In genomic region chr14:20179731-20180280, GRCm38 (mm10) we compare ENCODE assay signal across 9 mouse cellular contexts. TPM values are rescaled to one million over a fixed set of nuclear protein-coding genes. Genes with fewer than 3 reads are reported as not detected.
DNase-seq lines count a peak whose midpoint lies in the region; ATAC-seq and TF ChIP-seq lines count a peak whose summit lies in the region.
"Had no signal": no experiment of that assay in that cellular context is flagged by ENCODE, and none has a peak within 500 bp of the region (broad histone marks: within the 10 kb centered on the region; RNA-seq: fewer than 3 reads in every experiment).

No protein-coding gene starts in this region.

- ATAC-seq in kidney, embryonic 16.5 days (ENCODE audit: low FRiP score, low TSS enrichment), result no peak
- ATAC-seq in hindbrain, embryonic 16.5 days, result no peak

- peaks cover 28% of the 10 kb centered on the region for H3K4me1 ChIP-seq in kidney, embryonic 16.5 days (ENCODE audit: insufficient read depth, low read length)
- H3K4me1 ChIP-seq in hindbrain, embryonic 16.5 days (ENCODE audit: control insufficient read depth, insufficient read depth, low read depth, low read length), result peaks cover 11% of the 10 kb centered on the region

- TF ChIP-seq POLR2A in myocyte (IDR thresholded peaks at IDR 0.05; ENCODE audit: insufficient read length, low read depth), result no peak

- H3K9me3 ChIP-seq in kidney, embryonic 16.5 days (ENCODE audit: low read length), result no peaks in the 10 kb centered on the region
- no peaks in the 10 kb centered on the region for H3K9me3 ChIP-seq in hindbrain, embryonic 16.5 days (ENCODE audit: control insufficient read depth, low read length)

- peaks cover 52% of the 10 kb centered on the region for H3K79me2 ChIP-seq in myocyte (ENCODE audit: control insufficient read depth, insufficient read depth)

- peak overlapping the region; percentile 85 for H3K4me2 ChIP-seq in kidney, embryonic 16.5 days (replicated peaks; ENCODE audit: low read depth, low read length)
- peak overlapping the region; percentile 84; the same call in 1 of the 2 replicates for H3K4me2 ChIP-seq in hindbrain, embryonic 16.5 days (ENCODE audit: low read length)
- peak overlapping the region; percentile 99 for H3K4me2 ChIP-seq in myocyte (ENCODE audit: low read depth)

- no peak for DNase-seq in kidney, postnatal 4 days
- DNase-seq in c-Kit-negative CD71-positive TER-119-positive erythroid progenitor cells, embryonic 14.5 days (ENCODE audit: low read depth, low spot score), result peak; percentile 30
- no peak for DNase-seq in right cerebral cortex, postnatal 14 days
- DNase-seq in right cerebral cortex, postnatal 10 days (ENCODE audit: low spot score in 2 of 2), result no peak
- DNase-seq in urinary bladder, postnatal 4 days (ENCODE audit: low spot score in 2 of 2), result no peak
- DNase-seq: layer of hippocampus, adult 9-11 months had no signal

- no peaks in the 10 kb centered on the region for H3K27me3 ChIP-seq in kidney, embryonic 16.5 days (ENCODE audit: insufficient read depth, low read length)
- peaks cover 2% of the 10 kb centered on the region; the same call in 1 of the 2 replicates for H3K27me3 ChIP-seq in hindbrain, embryonic 16.5 days (replicated peaks; ENCODE audit: control insufficient read depth, insufficient read depth, low read length)
- no peaks in the 10 kb centered on the region for H3K27me3 ChIP-seq in myocyte (ENCODE audit: control insufficient read depth, insufficient read depth, insufficient read length)

- H3K27ac ChIP-seq in kidney, embryonic 16.5 days (ENCODE audit: low read length), result peak overlapping the region; percentile 65; the same call in 1 of the 2 replicates
- no peak overlapping the region for H3K27ac ChIP-seq in hindbrain, embryonic 16.5 days (ENCODE audit: low read depth, low read length)

- 0 out of 2 replicates have a peak overlapping the region, but pooled peaks have one; percentile 48 for H3K9ac ChIP-seq in kidney, embryonic 16.5 days (replicated peaks; ENCODE audit: low read length)
- no peak overlapping the region for H3K9ac ChIP-seq in hindbrain, embryonic 16.5 days (ENCODE audit: low read depth, low read length)

- H3ac ChIP-seq in myocyte (ENCODE audit: control insufficient read depth, insufficient read length), result no peak overlapping the region

- peaks cover 3% of the 10 kb centered on the region; the same call in 1 of the 2 replicates for H3K36me3 ChIP-seq in kidney, embryonic 16.5 days (ENCODE audit: insufficient read depth, low read length)
- H3K36me3 ChIP-seq in hindbrain, embryonic 16.5 days (ENCODE audit: control insufficient read depth, insufficient read depth, low read length), result no peaks in the 10 kb centered on the region
- H3K36me3 ChIP-seq in myocyte (ENCODE audit: control insufficient read depth, insufficient read depth), result no peaks in the 10 kb centered on the region

- WGBS in kidney, embryonic 16.5 days, result 71% methylated on average over 5 of the region's 5 CpGs
- 77% methylated on average over 5 of the region's 5 CpGs for WGBS in hindbrain, embryonic 16.5 days

- H3K4me3 ChIP-seq in kidney, embryonic 16.5 days (ENCODE audit: low read length), result peak overlapping the region; percentile 49
- no peak overlapping the region for H3K4me3 ChIP-seq in hindbrain, embryonic 16.5 days (ENCODE audit: low read length)
- peak overlapping the region; percentile 75 for H3K4me3 ChIP-seq in myocyte

TF ChIP-seq in myocyte, 11 proteins besides CTCF, POLR2A, EP300 and RAD21:
- no peak for TF ChIP-seq MYOD1 (IDR thresholded peaks at IDR 0.05; ENCODE audit: control insufficient read depth in 1 of 3, insufficient read length in 2 of 3, low read depth in 2 of 3)
- TF ChIP-seq MAX (IDR thresholded peaks at IDR 0.05; ENCODE audit: low read depth), result no peak
- no peak for TF ChIP-seq SRF (IDR thresholded peaks at IDR 0.05; ENCODE audit: control insufficient read depth, insufficient read length, low read depth)
- TF ChIP-seq POLR2AphosphoS2 (IDR thresholded peaks at IDR 0.05; ENCODE audit: insufficient read length, low read depth), result no peak
- no peak for TF ChIP-seq E2F4 (IDR thresholded peaks at IDR 0.05; ENCODE audit: insufficient read depth)
- no peak for TF ChIP-seq MYOG (IDR thresholded peaks at IDR 0.05; ENCODE audit: control insufficient read depth in 1 of 3, insufficient read depth in 1 of 3, insufficient read length in 2 of 3, low read depth in 2 of 3)
- no peak for TF ChIP-seq TCF3 (IDR thresholded peaks at IDR 0.05; ENCODE audit: insufficient read length, low read depth)
- TF ChIP-seq TCF12 (IDR thresholded peaks at IDR 0.05; ENCODE audit: insufficient read depth, poor library complexity, severe bottlenecking), result no peak

RNA-seq across cellular contexts. Expression of gene Kcnk5, which starts 1.8 kb away (rescaled TPM):
- 21.9 and 22.7 TPM in 2 replicates for polyA plus RNA-seq in kidney, embryonic 16.5 days (2015; fragmentation: Nextera tagmentation; extraction: Ambion mirVana)
- 1.4 and 1.7 TPM in 2 replicates for polyA plus RNA-seq in hindbrain, embryonic 16.5 days (2015; fragmentation: Nextera tagmentation; extraction: Ambion mirVana)
- polyA plus RNA-seq in myocyte (2012; fragmentation: generic; extraction: Trizol), result 7.2 TPM

RNA-seq across cellular contexts. Expression of gene Saysd1, which starts 41.5 kb away (rescaled TPM):
- polyA plus RNA-seq in kidney, embryonic 16.5 days (2015; fragmentation: Nextera tagmentation; extraction: Ambion mirVana), result 13.4 and 13.6 TPM in 2 replicates
- 12.1 and 12.6 TPM in 2 replicates for polyA plus RNA-seq in hindbrain, embryonic 16.5 days (2015; fragmentation: Nextera tagmentation; extraction: Ambion mirVana)
- 10.5 TPM for polyA plus RNA-seq in myocyte (2012; fragmentation: generic; extraction: Trizol)
